Mouse (Mus musculus): ENCODE measurements around the gene Btc. TPM values are rescaled to one million over a fixed set of nuclear protein-coding genes. Genes with fewer than 3 reads are reported as not detected.

Btc gene
- polyA plus RNA-seq, 1 experiment from 2014 or later: 0.06 TPM

GRCm38 (mm10) chr5:91311767-91312166 lies 91.0 kb downstream of the Btc start:
- ATAC-seq (ENCODE audit: low FRiP score): no peak
- no peaks in the 10 kb centered on the region for H3K27me3 ChIP-seq (replicated peaks)
- H3K4me3 ChIP-seq (replicated peaks): no peak overlapping the region
- no peak overlapping the region for H3K4me2 ChIP-seq
- no peaks in the 10 kb centered on the region for H3K9me3 ChIP-seq (replicated peaks)
- H3K4me1 ChIP-seq: no peaks in the 10 kb centered on the region
- H3K36me3 ChIP-seq: no peaks in the 10 kb centered on the region
- WGBS: 57% methylated on average over 4 of the region's 4 CpGs
- no peak overlapping the region for H3K27ac ChIP-seq (replicated peaks)
- no peak overlapping the region for H3K9ac ChIP-seq (replicated peaks)

GRCm38 (mm10) chr5:91308576-91308975 lies 94.2 kb downstream of the Btc start:
- 66% methylated on average over 7 of the region's 7 CpGs for WGBS
- Histone ChIP-seq H3K4me1 (no peaks in the 10 kb centered on the region), H3K27ac (replicated peaks) (no peak overlapping the region), H3K4me2 (no peak overlapping the region), H3K9me3 (replicated peaks) (no peaks in the 10 kb centered on the region), H3K9ac (replicated peaks) (no peak overlapping the region), H3K36me3 (no peaks in the 10 kb centered on the region), H3K4me3 (replicated peaks) (no peak overlapping the region), H3K27me3 (replicated peaks) (no peaks in the 10 kb centered on the region)
- ATAC-seq (ENCODE audit: low FRiP score): no peak

GRCm38 (mm10) chr5:91307907-91308306 lies 94.9 kb downstream of the Btc start:
- no peaks in the 10 kb centered on the region for H3K9me3 ChIP-seq (replicated peaks)
- H3K4me2 ChIP-seq: no peak overlapping the region
- no peaks in the 10 kb centered on the region for H3K4me1 ChIP-seq
- H3K9ac ChIP-seq (replicated peaks): no peak overlapping the region
- no peak overlapping the region for H3K4me3 ChIP-seq (replicated peaks)
- H3K27me3 ChIP-seq (replicated peaks): no peaks in the 10 kb centered on the region
- no peaks in the 10 kb centered on the region for H3K36me3 ChIP-seq
- ATAC-seq (ENCODE audit: low FRiP score): peak; percentile 73; the same call in 1 of the 2 replicates
- 12% methylated on average over 1 of the region's 1 CpGs for WGBS
- no peak overlapping the region for H3K27ac ChIP-seq (replicated peaks)

Other genes with a start within 250 kb of the Btc start
- 8.3 and 13.2 TPM in 2 replicates for gene Parm1, start 114.6 kb upstream of the Btc start, polyA plus RNA-seq (2015; fragmentation: Nextera tagmentation; extraction: Ambion mirVana)